Mouse (Mus musculus) brain, embryonic 14.5 days (tissue): Measurements from ENCODE around the gene Taok3.

Experiments used
- CTCF ChIP-seq: fragments of 200-500 bp; IDR thresholded peaks from 2 replicates; pipeline ENCODE4 v1.5.1; 2012; ENCODE audit warnings: inconsistent platforms, mild to moderate bottlenecking, moderate library complexity, borderline replicate concordance; ENCODE audit not compliant: insufficient read depth, insufficient read length; ENCODE audit errors: extremely low read depth
- POLR2A ChIP-seq: fragments of 200-500 bp; IDR thresholded peaks from 2 replicates; pipeline ENCODE4 v1.6.1; 2012; ENCODE audit warnings: mild to moderate bottlenecking, inconsistent platforms, borderline replicate concordance; ENCODE audit not compliant: poor library complexity, insufficient read depth, insufficient read length, severe bottlenecking; ENCODE audit errors: extremely low read depth

GRCm38 (mm10) chr5:117286286-117286685 lies 166.4 kb downstream of the Taok3 start:
- TF ChIP-seq POLR2A: no peak
- no peak for TF ChIP-seq CTCF
